Mouse (Mus musculus): ENCODE measurements around the gene N4bp2. TPM values are rescaled to one million over a fixed set of nuclear protein-coding genes. Genes with fewer than 3 reads are reported as not detected.

Gene N4bp2
- polyA plus RNA-seq, 1 experiment = 73.4 TPM

DNA sequence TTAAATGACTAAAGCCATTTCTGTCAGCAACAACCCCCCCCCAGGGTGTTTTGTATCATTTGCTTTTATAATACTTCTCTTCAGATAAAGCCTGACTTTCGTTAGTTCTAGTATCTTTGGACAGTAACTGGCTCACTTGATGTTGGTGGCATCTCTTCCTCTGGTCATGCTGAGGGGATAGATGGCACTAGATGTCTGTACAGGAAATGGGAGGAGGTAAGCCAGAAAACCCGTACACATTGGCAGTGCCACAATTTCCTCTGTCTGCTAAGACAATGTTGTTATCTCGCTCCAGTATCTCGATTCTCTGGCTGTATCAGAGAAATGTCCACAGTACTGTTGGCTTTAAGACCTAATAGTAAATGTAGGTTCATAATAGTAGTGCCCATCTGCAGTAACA lies 109.9 kb downstream of the N4bp2 start:
- no peaks in the 10 kb centered on the region for H3K36me3 ChIP-seq (ENCODE audit: control insufficient read depth, insufficient read depth, low read length, poor library complexity, severe bottlenecking)
- H3K27me3 ChIP-seq (ENCODE audit: control insufficient read depth, insufficient read depth, low read length, poor library complexity, severe bottlenecking) = no peaks in the 10 kb centered on the region
- no peak overlapping the region for H3K9ac ChIP-seq (ENCODE audit: low read depth, poor library complexity, severe bottlenecking)
- no peaks in the 10 kb centered on the region for H3K9me3 ChIP-seq (replicated peaks; ENCODE audit: control insufficient read depth, insufficient read depth, low read length, poor library complexity, severe bottlenecking)
- H3K4me3 ChIP-seq (ENCODE audit: low read depth, low read length) = no peak overlapping the region
- no peaks in the 10 kb centered on the region for H3K4me1 ChIP-seq (ENCODE audit: control insufficient read depth, insufficient read depth, low read length)
- no peak overlapping the region for H3K27ac ChIP-seq (ENCODE audit: insufficient read depth, low read length)
- TF ChIP-seq POLR2A (IDR thresholded peaks at IDR 0.05; ENCODE audit: insufficient read depth, low read length) = no peak
- no peak for TF ChIP-seq CTCF (IDR thresholded peaks at IDR 0.05; ENCODE audit: low read depth, low read length)
- no peak for TF ChIP-seq EP300 (IDR thresholded peaks at IDR 0.05; ENCODE audit: insufficient read depth, low read depth, low read length)

DNA sequence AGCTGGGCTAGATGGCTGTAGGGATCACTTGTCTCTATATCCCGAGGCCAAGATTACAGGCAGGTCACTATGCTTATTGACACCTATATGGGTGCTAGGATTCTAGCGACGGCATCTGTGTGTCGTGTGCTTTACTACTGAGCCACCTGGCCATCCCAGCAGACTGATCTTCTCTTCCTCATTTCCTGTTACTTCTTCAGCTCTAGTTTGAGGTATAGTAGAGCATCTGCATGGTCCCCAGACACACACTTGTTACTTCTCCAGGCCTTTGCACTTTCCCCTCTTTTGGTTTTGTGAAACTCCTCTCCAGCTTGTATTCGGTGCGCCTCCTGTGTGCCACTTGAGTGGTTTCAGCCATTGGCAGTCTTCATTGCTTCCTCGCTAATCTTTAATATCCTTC lies 111.9 kb downstream of the N4bp2 start:
- Histone ChIP-seq H3K36me3 (ENCODE audit: control insufficient read depth, insufficient read depth, low read length, poor library complexity, severe bottlenecking) (no peaks in the 10 kb centered on the region), H3K9ac (ENCODE audit: low read depth, poor library complexity, severe bottlenecking) (no peak overlapping the region), H3K27me3 (ENCODE audit: control insufficient read depth, insufficient read depth, low read length, poor library complexity, severe bottlenecking) (no peaks in the 10 kb centered on the region), H3K4me1 (ENCODE audit: control insufficient read depth, insufficient read depth, low read length) (no peaks in the 10 kb centered on the region), H3K27ac (ENCODE audit: insufficient read depth, low read length) (no peak overlapping the region), H3K4me3 (ENCODE audit: low read depth, low read length) (no peak overlapping the region), H3K9me3 (replicated peaks; ENCODE audit: control insufficient read depth, insufficient read depth, low read length, poor library complexity, severe bottlenecking) (no peaks in the 10 kb centered on the region)
- TF ChIP-seq EP300 (IDR thresholded peaks at IDR 0.05; ENCODE audit: insufficient read depth, low read depth, low read length) (no peak), CTCF (IDR thresholded peaks at IDR 0.05; ENCODE audit: low read depth, low read length) (no peak)

DNA sequence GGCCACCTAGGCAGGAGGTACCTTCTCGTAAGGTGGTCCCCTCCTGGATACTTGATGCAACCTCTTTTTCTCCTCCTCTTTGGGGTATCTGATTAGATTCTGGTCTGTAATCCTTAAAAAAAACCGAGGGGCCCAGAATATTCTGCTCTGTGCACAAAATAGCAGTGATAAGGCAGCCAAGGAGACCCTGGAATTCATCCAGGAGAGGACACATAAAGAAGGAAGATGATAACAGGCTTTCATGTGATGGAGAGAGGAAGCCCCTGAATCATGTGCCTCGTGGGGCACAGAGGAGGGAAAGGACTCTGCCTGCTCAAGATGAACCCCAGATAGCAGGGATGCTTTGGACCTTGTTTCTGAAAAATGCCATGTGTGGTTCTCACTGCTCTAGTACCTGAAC lies 115.0 kb downstream of the N4bp2 start:
- TF ChIP-seq POLR2A (IDR thresholded peaks at IDR 0.05; ENCODE audit: insufficient read depth, low read length) (no peak), CTCF (IDR thresholded peaks at IDR 0.05; ENCODE audit: low read depth, low read length) (no peak), EP300 (IDR thresholded peaks at IDR 0.05; ENCODE audit: insufficient read depth, low read depth, low read length) (no peak)
- no peak overlapping the region for H3K9ac ChIP-seq (ENCODE audit: low read depth, poor library complexity, severe bottlenecking)
- H3K27ac ChIP-seq (ENCODE audit: insufficient read depth, low read length) = no peak overlapping the region
- no peaks in the 10 kb centered on the region for H3K36me3 ChIP-seq (ENCODE audit: control insufficient read depth, insufficient read depth, low read length, poor library complexity, severe bottlenecking)
- H3K4me3 ChIP-seq (ENCODE audit: low read depth, low read length) = no peak overlapping the region
- no peaks in the 10 kb centered on the region for H3K27me3 ChIP-seq (ENCODE audit: control insufficient read depth, insufficient read depth, low read length, poor library complexity, severe bottlenecking)
- H3K9me3 ChIP-seq (replicated peaks; ENCODE audit: control insufficient read depth, insufficient read depth, low read length, poor library complexity, severe bottlenecking) = no peaks in the 10 kb centered on the region
- H3K4me1 ChIP-seq (ENCODE audit: control insufficient read depth, insufficient read depth, low read length) = no peaks in the 10 kb centered on the region

Other genes with a start within 250 kb of the N4bp2 start
- gene Smim14, start 226.3 kb upstream of the N4bp2 start, polyA plus RNA-seq (2011; ENCODE audit: insufficient read depth, insufficient read length, low read depth, missing spikeins) = 47.3 and 53.2 TPM in 2 replicates
- 282 and 285 TPM in 2 replicates for gene Ube2k, start 226.3 kb upstream of the N4bp2 start, polyA plus RNA-seq (2011; ENCODE audit: insufficient read depth, insufficient read length, low read depth, missing spikeins)
- 318 and 327 TPM in 2 replicates for gene Pds5a, start 65.2 kb upstream of the N4bp2 start, polyA plus RNA-seq (2011; ENCODE audit: insufficient read depth, insufficient read length, low read depth, missing spikeins)
- 0.12 TPM in 1 of 2 replicates, not detected in the other for gene Rhoh, start 97.7 kb downstream of the N4bp2 start, polyA plus RNA-seq (2011; ENCODE audit: insufficient read depth, insufficient read length, low read depth, missing spikeins)
- gene Chrna9, start 171.4 kb downstream of the N4bp2 start, polyA plus RNA-seq (2011; ENCODE audit: insufficient read depth, insufficient read length, low read depth, missing spikeins) = 3.9 and 5.6 TPM in 2 replicates
- gene 9130230L23Rik, start 240.8 kb downstream of the N4bp2 start, polyA plus RNA-seq (2011; ENCODE audit: insufficient read depth, insufficient read length, low read depth, missing spikeins) = 0.67 and 2.3 TPM in 2 replicates